Mouse (Mus musculus) ES-Bruce4 (cell line): ENCODE results near the gene Snd1.

ENCODE experiments used
- CTCF ChIP-seq: IDR thresholded peaks from one replicate; pipeline ENCODE4 v1.8.1; 2011; ENCODE audit warnings: low read depth, low read length
- EP300 ChIP-seq: IDR thresholded peaks from 2 replicates; pipeline ENCODE4 v1.6.1; 2011; ENCODE audit warnings: low read depth, low read length; ENCODE audit not compliant: insufficient read depth
- POLR2A ChIP-seq: IDR thresholded peaks from one replicate; pipeline ENCODE4 v1.8.1; 2011; ENCODE audit warnings: low read length; ENCODE audit not compliant: insufficient read depth

GRCm38 (mm10) chr6:28785770-28786169 lies 310.8 kb downstream of the Snd1 start:
- TF ChIP-seq CTCF (no peak), EP300 (no peak), POLR2A (no peak)
